Mouse (Mus musculus) hindbrain, embryonic 13.5 days (tissue): ENCODE measurements at regions not wholly inside any gene's neighbourhood (a gene's known extent, or its start where the extent isn't known, plus 50 kb on each side); places are given as distances from the start of the nearest gene placed in this dataset.
A peak's percentile ranks its signal among the peaks of the same experiment; 100 is the strongest.

Experiments
- ATAC-seq: fragments of 200-750 bp; cut with Nextera tagmentation; 2 replicates; pipeline ENCODE4 v1.8.0; 2017; ENCODE audit warnings: moderate TSS enrichment; ENCODE audit not compliant: low FRiP score
- H3K27ac ChIP-seq: fragments of 300-500 bp; sonication (generic); 2 replicates; pipeline ENCODE4 v1.5.1; 2015; ENCODE audit warnings: inconsistent platforms, mild to moderate bottlenecking, moderate library complexity
- H3K27me3 ChIP-seq: fragments of 300-500 bp; sonication (generic); 2 replicates; pipeline ENCODE4 v1.6.1; 2015; ENCODE audit warnings: mild to moderate bottlenecking, inconsistent platforms
- H3K36me3 ChIP-seq: fragments of 300-500 bp; sonication (generic); 2 replicates; pipeline ENCODE4 v1.6.1; 2015; ENCODE audit warnings: mild to moderate bottlenecking, inconsistent platforms
- H3K4me1 ChIP-seq: fragments of 300-500 bp; sonication (generic); replicated peaks from 2 replicates; pipeline ENCODE4 v1.6.1; 2015; ENCODE audit warnings: inconsistent platforms
- H3K4me2 ChIP-seq: fragments of 300-500 bp; sonication (generic); 2 replicates; pipeline ENCODE4 v1.6.1; 2015; ENCODE audit warnings: inconsistent platforms, mild to moderate bottlenecking, moderate library complexity
- H3K4me3 ChIP-seq: fragments of 300-500 bp; sonication (generic); 2 replicates; pipeline ENCODE4 v1.5.1; 2015; ENCODE audit warnings: mild to moderate bottlenecking, inconsistent platforms
- H3K9ac ChIP-seq: fragments of 300-500 bp; sonication (generic); 2 replicates; pipeline ENCODE4 v1.6.1; 2015; ENCODE audit warnings: mild to moderate bottlenecking, inconsistent platforms
- H3K9me3 ChIP-seq: fragments of 300-500 bp; sonication (generic); 2 replicates; pipeline ENCODE4 v1.6.1; 2016; ENCODE audit warnings: inconsistent platforms
- WGBS: fragments of 180-500 bp; shearing (Covaris S2); methylation state at CpG from one replicate; pipeline ENCODE4 v1.1.7; 2015; 5-methylcytosine and 5-hydroxymethylcytosine counted together

- Histone ChIP-seq H3K4me2 (no peak overlapping the region), H3K36me3 (no peaks in the 10 kb centered on the region), H3K4me3 (no peak overlapping the region), H3K27me3 (no peaks in the 10 kb centered on the region), H3K9ac (no peak overlapping the region), H3K27ac (no peak overlapping the region), H3K9me3 (no peaks in the 10 kb centered on the region), H3K4me1 (no peaks in the 10 kb centered on the region)
- ATAC-seq, result no peak
- 84% methylated on average over 5 of the region's 5 CpGs for WGBS
These were observed 596.3 kb upstream of the Syt1 start for GRCm38 (mm10) chr10:109607121-109607520.

GRCm38 (mm10) chr10:109603241-109603640 is 592.5 kb upstream of the Syt1 start:
- no peak overlapping the region for H3K27ac ChIP-seq
- 85% methylated on average over 3 of the region's 3 CpGs for WGBS
- no peaks in the 10 kb centered on the region for H3K36me3 ChIP-seq
- no peak overlapping the region for H3K4me3 ChIP-seq
- no peaks in the 10 kb centered on the region for H3K4me1 ChIP-seq
- no peaks in the 10 kb centered on the region for H3K27me3 ChIP-seq
- no peaks in the 10 kb centered on the region for H3K9me3 ChIP-seq
- no peak for ATAC-seq
- H3K9ac ChIP-seq, result no peak overlapping the region
- H3K4me2 ChIP-seq, result no peak overlapping the region

GRCm38 (mm10) chr10:109598604-109599003 is 587.8 kb upstream of the Syt1 start:
- Histone ChIP-seq H3K4me3 (no peak overlapping the region), H3K4me2 (no peak overlapping the region), H3K27ac (no peak overlapping the region), H3K4me1 (no peaks in the 10 kb centered on the region), H3K27me3 (no peaks in the 10 kb centered on the region), H3K36me3 (no peaks in the 10 kb centered on the region), H3K9ac (no peak overlapping the region), H3K9me3 (no peaks in the 10 kb centered on the region)
- 46% methylated on average over 3 of the region's 3 CpGs for WGBS
- no peak for ATAC-seq

GRCm38 (mm10) chr10:109573200-109573599 is 562.4 kb upstream of the Syt1 start:
- H3K4me3 ChIP-seq, result no peak overlapping the region
- no peak overlapping the region for H3K4me2 ChIP-seq
- no peak overlapping the region for H3K27ac ChIP-seq
- H3K9me3 ChIP-seq, result no peaks in the 10 kb centered on the region
- no peak for ATAC-seq
- H3K27me3 ChIP-seq, result no peaks in the 10 kb centered on the region
- H3K9ac ChIP-seq, result no peak overlapping the region
- H3K36me3 ChIP-seq, result no peaks in the 10 kb centered on the region
- H3K4me1 ChIP-seq, result no peaks in the 10 kb centered on the region
- WGBS, result 88% methylated on average over 4 of the region's 4 CpGs

GRCm38 (mm10) chr10:109569798-109570197 is 559.0 kb upstream of the Syt1 start:
- Histone ChIP-seq H3K9me3 (no peaks in the 10 kb centered on the region), H3K27ac (no peak overlapping the region), H3K36me3 (no peaks in the 10 kb centered on the region), H3K9ac (no peak overlapping the region), H3K27me3 (no peaks in the 10 kb centered on the region), H3K4me1 (no peaks in the 10 kb centered on the region), H3K4me2 (no peak overlapping the region), H3K4me3 (no peak overlapping the region)
- ATAC-seq, result no peak
- WGBS, result 79% methylated on average over 2 of the region's 2 CpGs

- Histone ChIP-seq H3K4me3 (no peak overlapping the region), H3K27me3 (no peaks in the 10 kb centered on the region), H3K4me1 (no peaks in the 10 kb centered on the region), H3K4me2 (no peak overlapping the region), H3K9me3 (no peaks in the 10 kb centered on the region), H3K27ac (no peak overlapping the region), H3K36me3 (no peaks in the 10 kb centered on the region), H3K9ac (no peak overlapping the region)
- ATAC-seq, result no peak
- 78% methylated on average over 2 of the region's 2 CpGs for WGBS
These were observed 555.9 kb upstream of the Syt1 start for GRCm38 (mm10) chr10:109566675-109567074.

GRCm38 (mm10) chr10:109561638-109562037 is 550.9 kb upstream of the Syt1 start:
- H3K36me3 ChIP-seq, result no peaks in the 10 kb centered on the region
- H3K9ac ChIP-seq, result no peak overlapping the region
- H3K4me3 ChIP-seq, result no peak overlapping the region
- no peaks in the 10 kb centered on the region for H3K27me3 ChIP-seq
- H3K9me3 ChIP-seq, result no peaks in the 10 kb centered on the region
- 55% methylated on average over 2 of the region's 2 CpGs for WGBS
- no peak for ATAC-seq
- H3K27ac ChIP-seq, result no peak overlapping the region
- no peak overlapping the region for H3K4me2 ChIP-seq
- H3K4me1 ChIP-seq, result peaks cover 5% of the 10 kb centered on the region; the same call in 1 of the 2 replicates

GRCm38 (mm10) chr10:109561094-109561493 is 550.3 kb upstream of the Syt1 start:
- H3K9me3 ChIP-seq, result no peaks in the 10 kb centered on the region
- H3K27me3 ChIP-seq, result no peaks in the 10 kb centered on the region
- H3K27ac ChIP-seq, result 0 out of 2 replicates have a peak overlapping the region, but pooled peaks have one; percentile 23
- no peaks in the 10 kb centered on the region for H3K36me3 ChIP-seq
- no peak for ATAC-seq
- H3K4me3 ChIP-seq, result no peak overlapping the region
- no peak overlapping the region for H3K4me2 ChIP-seq
- H3K4me1 ChIP-seq, result peaks cover 5% of the 10 kb centered on the region; the same call in 1 of the 2 replicates
- 6% methylated on average over 1 of the region's 1 CpGs for WGBS
- no peak overlapping the region for H3K9ac ChIP-seq

GRCm38 (mm10) chr10:109543301-109543700 is 532.5 kb upstream of the Syt1 start:
- 80% methylated on average over 1 of the region's 1 CpGs for WGBS
- Histone ChIP-seq H3K9ac (no peak overlapping the region), H3K4me3 (no peak overlapping the region), H3K9me3 (no peaks in the 10 kb centered on the region), H3K36me3 (no peaks in the 10 kb centered on the region), H3K27me3 (no peaks in the 10 kb centered on the region), H3K4me2 (no peak overlapping the region), H3K27ac (no peak overlapping the region), H3K4me1 (no peaks in the 10 kb centered on the region)
- no peak for ATAC-seq

- no peak overlapping the region for H3K9ac ChIP-seq
These were observed 529.4 kb upstream of the Syt1 start for GRCm38 (mm10) chr10:109540229-109540628.

GRCm38 (mm10) chr10:109528096-109528495 is 517.3 kb upstream of the Syt1 start:
- Histone ChIP-seq H3K4me1 (no peaks in the 10 kb centered on the region), H3K9me3 (no peaks in the 10 kb centered on the region), H3K4me2 (no peak overlapping the region), H3K4me3 (no peak overlapping the region), H3K9ac (no peak overlapping the region), H3K27me3 (no peaks in the 10 kb centered on the region), H3K27ac (no peak overlapping the region), H3K36me3 (no peaks in the 10 kb centered on the region)
- 96% methylated on average over 2 of the region's 2 CpGs for WGBS
- ATAC-seq, result no peak

More at GRCm38 (mm10) chr10:109540229-109540628, 529.4 kb upstream of the Syt1 start:
- H3K4me3 ChIP-seq, result no peak overlapping the region
- ATAC-seq, result no peak
- no peak overlapping the region for H3K27ac ChIP-seq
- H3K4me2 ChIP-seq, result no peak overlapping the region
- H3K4me1 ChIP-seq, result no peaks in the 10 kb centered on the region
- no peaks in the 10 kb centered on the region for H3K9me3 ChIP-seq
- no peaks in the 10 kb centered on the region for H3K36me3 ChIP-seq
- WGBS, result 83% methylated on average over 2 of the region's 2 CpGs
- no peaks in the 10 kb centered on the region for H3K27me3 ChIP-seq

GRCm38 (mm10) chr10:109521681-109522080 is 510.9 kb upstream of the Syt1 start:
- H3K9me3 ChIP-seq, result no peaks in the 10 kb centered on the region
- H3K4me3 ChIP-seq, result no peak overlapping the region
- no peak overlapping the region for H3K4me2 ChIP-seq
- H3K4me1 ChIP-seq, result no peaks in the 10 kb centered on the region
- no peaks in the 10 kb centered on the region for H3K27me3 ChIP-seq
- no peak for ATAC-seq
- H3K27ac ChIP-seq, result no peak overlapping the region
- 27% methylated on average over 2 of the region's 2 CpGs for WGBS
- no peaks in the 10 kb centered on the region for H3K36me3 ChIP-seq
- H3K9ac ChIP-seq, result no peak overlapping the region

GRCm38 (mm10) chr10:109517664-109518063 is 506.9 kb upstream of the Syt1 start:
- Histone ChIP-seq H3K27me3 (no peaks in the 10 kb centered on the region), H3K27ac (no peak overlapping the region), H3K9me3 (no peaks in the 10 kb centered on the region), H3K4me1 (no peaks in the 10 kb centered on the region), H3K4me2 (no peak overlapping the region), H3K9ac (no peak overlapping the region), H3K36me3 (no peaks in the 10 kb centered on the region), H3K4me3 (no peak overlapping the region)
- 83% methylated on average over 1 of the region's 1 CpGs for WGBS
- no peak for ATAC-seq
